Mouse (Mus musculus) kidney, adult 2 months (tissue): ENCODE data around the gene Krt87.

Experiments
- CTCF ChIP-seq: fragments of 200-500 bp; conservative IDR thresholded peaks from 2 replicates; pipeline ENCODE4 v1.5.1; 2011; ENCODE audit warnings: low read depth, mild to moderate bottlenecking, control low read depth, low read length, moderate library complexity, mixed read lengths; ENCODE audit not compliant: insufficient read depth, insufficient read length
- POLR2A ChIP-seq: fragments of 200-500 bp; IDR thresholded peaks from one replicate; pipeline ENCODE4 v1.6.1; 2011; ENCODE audit warnings: low read depth, low read length, control low read depth

GRCm38 (mm10) chr15:101396921-101397320 is 41.7 kb downstream of the Krt87 start:
- no peak for TF ChIP-seq CTCF
- no peak for TF ChIP-seq POLR2A
